Mouse (Mus musculus) embryo, embryonic 10.5 days (tissue): ENCODE measurements around the gene Pacsin3.

ENCODE experiments used
- DNase-seq: peaks from one replicate; pipeline ENCODE4 v3.0.0-alpha.2; 2015; ENCODE audit warnings: low spot score

Gene Pacsin3

GRCm38 (mm10) chr2:91259493-91259892 lies 3.7 kb downstream of the Pacsin3 start:
- no peak for DNase-seq

- DNase-seq, result no peak
These were observed 8.2 kb downstream of the Pacsin3 start for GRCm38 (mm10) chr2:91263692-91264660.

- peak; percentile 99 for DNase-seq
These were observed 9.2 kb downstream of the Pacsin3 start, which contains the start of gene Arfgap2 for GRCm38 (mm10) chr2:91264711-91265681. TSS of gene Arfgap2 (plus strand) at chr2:91264974.

- no peak for DNase-seq
These were observed 12.3 kb downstream of the Pacsin3 start for GRCm38 (mm10) chr2:91268042-91268441.

- DNase-seq, result no peak
These were observed 13.0 kb downstream of the Pacsin3 start for GRCm38 (mm10) chr2:91268706-91269105.

GRCm38 (mm10) chr2:91269687-91270133 lies 14.0 kb downstream of the Pacsin3 start:
- no peak for DNase-seq

GRCm38 (mm10) chr2:91278749-91279371 lies 23.1 kb downstream of the Pacsin3 start:
- DNase-seq, result peak; percentile 84

GRCm38 (mm10) chr2:91279372-91279755 lies 23.6 kb downstream of the Pacsin3 start:
- no peak for DNase-seq

- no peak for DNase-seq
These were observed 25.6 kb downstream of the Pacsin3 start for GRCm38 (mm10) chr2:91281366-91281765.

- no peak for DNase-seq
These were observed 28.2 kb downstream of the Pacsin3 start for GRCm38 (mm10) chr2:91283972-91284371.

- no peak for DNase-seq
These were observed 28.8 kb downstream of the Pacsin3 start for GRCm38 (mm10) chr2:91284375-91285199.

GRCm38 (mm10) chr2:91285885-91286505 lies 30.2 kb downstream of the Pacsin3 start:
- DNase-seq, result peak; percentile 89

- DNase-seq, result no peak
These were observed 31.8 kb downstream of the Pacsin3 start for GRCm38 (mm10) chr2:91287563-91287962.

GRCm38 (mm10) chr2:91291197-91292007 lies 35.6 kb downstream of the Pacsin3 start:
- no peak for DNase-seq

- no peak for DNase-seq
These were observed 38.5 kb downstream of the Pacsin3 start for GRCm38 (mm10) chr2:91294226-91294625.

- no peak for DNase-seq
These were observed 40.1 kb downstream of the Pacsin3 start for GRCm38 (mm10) chr2:91295895-91296294.

- DNase-seq, result no peak
These were observed 43.4 kb downstream of the Pacsin3 start for GRCm38 (mm10) chr2:91299156-91299555.

- DNase-seq, result no peak
These were observed 45.0 kb downstream of the Pacsin3 start for GRCm38 (mm10) chr2:91300784-91301183.

- no peak for DNase-seq
These were observed 46.1 kb downstream of the Pacsin3 start for GRCm38 (mm10) chr2:91301836-91302235.

- DNase-seq, result no peak
These were observed 47.1 kb downstream of the Pacsin3 start for GRCm38 (mm10) chr2:91302845-91303244.
